Mouse (Mus musculus): ENCODE data around the gene Slamf1. TPM values are rescaled to one million over a fixed set of nuclear protein-coding genes. Genes with fewer than 3 reads are reported as not detected.

Gene Slamf1
- polyA plus RNA-seq, 1 experiment from 2014 or later, result 0.15 TPM

GRCm38 (mm10) chr1:171839488-171839887 lies 72.6 kb downstream of the Slamf1 start, which contains the start of gene Cd84:
Gene Cd84, plus strand, starts transcription at chr1:171839697.
- no peak within 1 kb of the TSS for H3K9ac ChIP-seq (ENCODE audit: low read depth, low read length)
- 86% methylated on average over 3 of the region's 3 CpGs for WGBS
- H3K27ac ChIP-seq (ENCODE audit: low read length), result no peak within 1 kb of the TSS
- H3K4me2 ChIP-seq (ENCODE audit: low read depth, low read length), result no peak within 1 kb of the TSS
- H3K27me3 ChIP-seq (replicated peaks; ENCODE audit: control insufficient read depth, insufficient read depth, low read length), result no peaks in the 10 kb centered on the region
- no peaks in the 10 kb centered on the region for H3K36me3 ChIP-seq (ENCODE audit: control insufficient read depth, insufficient read depth, low read length)
- ATAC-seq, result no peak
- H3K4me3 ChIP-seq (ENCODE audit: low read length), result no peak within 1 kb of the TSS
- H3K9me3 ChIP-seq (ENCODE audit: control insufficient read depth, low read length), result no peaks in the 10 kb centered on the region
- no peaks in the 10 kb centered on the region for H3K4me1 ChIP-seq (ENCODE audit: control insufficient read depth, insufficient read depth, low read length)

GRCm38 (mm10) chr1:171840450-171841023 lies 73.6 kb downstream of the Slamf1 start:
- no peak overlapping the region for H3K27ac ChIP-seq (ENCODE audit: low read length)
- ATAC-seq, result no peak

GRCm38 (mm10) chr1:171845035-171845754 lies 78.3 kb downstream of the Slamf1 start:
- no peak overlapping the region for H3K27ac ChIP-seq (ENCODE audit: low read length)
- H3K36me3 ChIP-seq (ENCODE audit: control insufficient read depth, insufficient read depth, low read length), result no peaks in the 10 kb centered on the region
- no peak for ATAC-seq
- H3K4me2 ChIP-seq (ENCODE audit: low read depth, low read length), result no peak overlapping the region
- WGBS, result 73% methylated on average over 5 of the region's 5 CpGs
- no peak overlapping the region for H3K4me3 ChIP-seq (ENCODE audit: low read length)
- H3K27me3 ChIP-seq (replicated peaks; ENCODE audit: control insufficient read depth, insufficient read depth, low read length), result no peaks in the 10 kb centered on the region
- no peaks in the 10 kb centered on the region for H3K9me3 ChIP-seq (ENCODE audit: control insufficient read depth, low read length)
- H3K9ac ChIP-seq (ENCODE audit: low read depth, low read length), result no peak overlapping the region
- no peaks in the 10 kb centered on the region for H3K4me1 ChIP-seq (ENCODE audit: control insufficient read depth, insufficient read depth, low read length)

More at GRCm38 (mm10) chr1:171840450-171841023, 73.6 kb downstream of the Slamf1 start:
- Histone ChIP-seq H3K36me3 (ENCODE audit: control insufficient read depth, insufficient read depth, low read length) (no peaks in the 10 kb centered on the region), H3K4me3 (ENCODE audit: low read length) (no peak overlapping the region), H3K9me3 (ENCODE audit: control insufficient read depth, low read length) (no peaks in the 10 kb centered on the region), H3K9ac (ENCODE audit: low read depth, low read length) (no peak overlapping the region), H3K4me1 (ENCODE audit: control insufficient read depth, insufficient read depth, low read length) (no peaks in the 10 kb centered on the region), H3K4me2 (ENCODE audit: low read depth, low read length) (no peak overlapping the region), H3K27me3 (replicated peaks; ENCODE audit: control insufficient read depth, insufficient read depth, low read length) (no peaks in the 10 kb centered on the region)
- 81% methylated on average over 4 of the region's 4 CpGs for WGBS

- no peaks in the 10 kb centered on the region for H3K27me3 ChIP-seq (replicated peaks; ENCODE audit: control insufficient read depth, insufficient read depth, low read length)
- no peaks in the 10 kb centered on the region for H3K9me3 ChIP-seq (ENCODE audit: control insufficient read depth, low read length)
- H3K9ac ChIP-seq (ENCODE audit: low read depth, low read length), result no peak overlapping the region
- no peak overlapping the region for H3K27ac ChIP-seq (ENCODE audit: low read length)
- H3K4me3 ChIP-seq (ENCODE audit: low read length), result no peak overlapping the region
- H3K4me1 ChIP-seq (ENCODE audit: control insufficient read depth, insufficient read depth, low read length), result no peaks in the 10 kb centered on the region
- no peak overlapping the region for H3K4me2 ChIP-seq (ENCODE audit: low read depth, low read length)
- no peaks in the 10 kb centered on the region for H3K36me3 ChIP-seq (ENCODE audit: control insufficient read depth, insufficient read depth, low read length)
- no peak for ATAC-seq
These were observed 81.3 kb downstream of the Slamf1 start for GRCm38 (mm10) chr1:171848201-171848600.

GRCm38 (mm10) chr1:171848757-171849156 lies 81.8 kb downstream of the Slamf1 start:
- 86% methylated on average over 4 of the region's 4 CpGs for WGBS

GRCm38 (mm10) chr1:171849454-171849853 lies 82.5 kb downstream of the Slamf1 start:
- Histone ChIP-seq H3K27me3 (replicated peaks; ENCODE audit: control insufficient read depth, insufficient read depth, low read length) (no peaks in the 10 kb centered on the region), H3K4me1 (ENCODE audit: control insufficient read depth, insufficient read depth, low read length) (no peaks in the 10 kb centered on the region), H3K9me3 (ENCODE audit: control insufficient read depth, low read length) (no peaks in the 10 kb centered on the region), H3K9ac (ENCODE audit: low read depth, low read length) (no peak overlapping the region), H3K4me2 (ENCODE audit: low read depth, low read length) (no peak overlapping the region), H3K27ac (ENCODE audit: low read length) (no peak overlapping the region), H3K4me3 (ENCODE audit: low read length) (no peak overlapping the region), H3K36me3 (ENCODE audit: control insufficient read depth, insufficient read depth, low read length) (no peaks in the 10 kb centered on the region)
- ATAC-seq, result no peak
- WGBS, result 85% methylated on average over 5 of the region's 5 CpGs

More at GRCm38 (mm10) chr1:171848757-171849156, 81.8 kb downstream of the Slamf1 start:
- Histone ChIP-seq H3K4me3 (ENCODE audit: low read length) (no peak overlapping the region), H3K9ac (ENCODE audit: low read depth, low read length) (no peak overlapping the region), H3K27ac (ENCODE audit: low read length) (no peak overlapping the region), H3K4me1 (ENCODE audit: control insufficient read depth, insufficient read depth, low read length) (no peaks in the 10 kb centered on the region), H3K36me3 (ENCODE audit: control insufficient read depth, insufficient read depth, low read length) (no peaks in the 10 kb centered on the region), H3K4me2 (ENCODE audit: low read depth, low read length) (no peak overlapping the region), H3K9me3 (ENCODE audit: control insufficient read depth, low read length) (no peaks in the 10 kb centered on the region), H3K27me3 (replicated peaks; ENCODE audit: control insufficient read depth, insufficient read depth, low read length) (no peaks in the 10 kb centered on the region)
- no peak for ATAC-seq

Other genes with a start within 250 kb of the Slamf1 start
- gene Itln1, start 231.8 kb upstream of the Slamf1 start, polyA plus RNA-seq (2015; fragmentation: Nextera tagmentation; extraction: Ambion mirVana), result 0.20 and 0.23 TPM in 2 replicates
- 0.62 and 0.91 TPM in 2 replicates for gene Cd244a, start 207.9 kb upstream of the Slamf1 start, polyA plus RNA-seq (2015; fragmentation: Nextera tagmentation; extraction: Ambion mirVana)
- gene Ly9, start 159.7 kb upstream of the Slamf1 start, polyA plus RNA-seq (2015; fragmentation: Nextera tagmentation; extraction: Ambion mirVana), result 0.51 and 0.60 TPM in 2 replicates
- 0.18 and 0.23 TPM in 2 replicates for gene Slamf7, start 114.1 kb upstream of the Slamf1 start, polyA plus RNA-seq (2015; fragmentation: Nextera tagmentation; extraction: Ambion mirVana)
- gene Cd48, start 85.1 kb upstream of the Slamf1 start, polyA plus RNA-seq (2015; fragmentation: Nextera tagmentation; extraction: Ambion mirVana), result 4.4 and 4.7 TPM in 2 replicates
- gene Cd84, start 72.6 kb downstream of the Slamf1 start, polyA plus RNA-seq (2015; fragmentation: Nextera tagmentation; extraction: Ambion mirVana), result 1.1 and 1.8 TPM in 2 replicates
- not detected in 2 replicates for gene Gm10521, start 128.5 kb downstream of the Slamf1 start, polyA plus RNA-seq (2015; fragmentation: Nextera tagmentation; extraction: Ambion mirVana)
- 0.61 and 0.62 TPM in 2 replicates for gene Slamf6, start 150.4 kb downstream of the Slamf1 start, polyA plus RNA-seq (2015; fragmentation: Nextera tagmentation; extraction: Ambion mirVana)

Data from intestine, embryonic 16.5 days (tissue).